Mouse (Mus musculus) E14TG2a.4 (cell line): Measurements from ENCODE around the gene Ctbs.

Experiments
- CTCF ChIP-seq: conservative IDR thresholded peaks from 2 replicates; pipeline ENCODE4 v1.5.1; 2014; ENCODE audit warnings: low read length
- POU5F1 ChIP-seq: IDR thresholded peaks from 2 replicates; pipeline ENCODE4 v1.6.1; 2014; ENCODE audit warnings: low read length, borderline replicate concordance

- no peak for TF ChIP-seq POU5F1
- TF ChIP-seq CTCF: no peak
These were observed 32.4 kb downstream of the Ctbs start for GRCm38 (mm10) chr3:146482044-146482443.
